Mouse (Mus musculus): ENCODE results near the gene Ccdc151.

The Ccdc151 gene

DNA sequence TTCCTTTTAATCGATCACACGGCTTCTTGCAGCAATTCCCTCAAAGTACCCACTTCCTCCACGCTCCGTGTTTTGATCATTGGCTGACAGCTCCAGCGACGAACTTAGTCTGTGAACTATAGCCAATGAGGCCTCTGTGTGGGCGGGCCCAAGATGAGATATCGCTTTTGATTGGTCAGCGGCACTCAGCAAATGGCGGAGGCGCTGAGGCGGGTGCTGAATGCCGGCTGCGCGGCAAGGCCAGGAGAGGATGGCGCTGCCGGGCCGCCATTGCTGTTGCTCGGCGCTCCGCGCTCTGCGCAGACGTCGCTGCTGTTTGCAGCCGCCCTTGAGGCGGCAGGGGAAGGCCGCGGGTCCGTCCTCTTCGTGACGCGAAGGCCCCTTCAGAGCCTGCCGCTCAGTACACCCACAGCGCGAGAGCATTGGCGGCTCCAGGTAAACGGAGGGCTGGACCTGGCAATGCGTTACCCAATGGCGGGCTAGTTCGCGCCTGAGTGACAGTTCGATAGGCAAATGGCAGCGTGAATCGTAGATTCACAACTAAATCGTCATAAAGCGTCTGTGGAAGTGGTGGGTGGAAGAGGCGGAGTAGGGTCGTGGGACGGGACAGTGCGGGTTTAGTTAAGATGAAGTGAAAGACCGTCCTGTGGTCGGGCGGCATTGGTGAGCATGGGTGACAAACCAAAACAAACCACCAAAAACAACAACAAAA, 46.7 kb downstream of the Ccdc151 start, which contains the start of gene Swsap1:
Swsap1 (plus strand) TSS at position 186 of the 712 bp plus-strand sequence.
- DNase-seq = peak; percentile 96

DNA sequence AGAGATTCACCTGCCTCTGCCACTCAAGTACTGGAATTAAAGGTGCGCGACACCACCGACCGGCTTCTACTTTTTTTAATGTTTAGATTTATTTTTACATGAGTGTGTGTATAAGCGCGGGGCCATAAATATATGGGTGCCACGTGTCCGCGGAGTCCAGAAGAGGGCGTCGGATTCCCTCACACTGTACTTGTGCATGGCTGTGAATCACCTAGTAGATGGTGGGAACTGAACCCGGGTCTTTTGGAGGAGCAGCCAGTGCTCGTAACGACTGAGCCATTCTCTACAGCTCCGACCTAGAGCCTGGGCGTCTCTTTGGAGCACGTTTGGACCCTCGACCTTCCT, 47.2 kb downstream of the Ccdc151 start:
- DNase-seq = peak; percentile 74

DNA sequence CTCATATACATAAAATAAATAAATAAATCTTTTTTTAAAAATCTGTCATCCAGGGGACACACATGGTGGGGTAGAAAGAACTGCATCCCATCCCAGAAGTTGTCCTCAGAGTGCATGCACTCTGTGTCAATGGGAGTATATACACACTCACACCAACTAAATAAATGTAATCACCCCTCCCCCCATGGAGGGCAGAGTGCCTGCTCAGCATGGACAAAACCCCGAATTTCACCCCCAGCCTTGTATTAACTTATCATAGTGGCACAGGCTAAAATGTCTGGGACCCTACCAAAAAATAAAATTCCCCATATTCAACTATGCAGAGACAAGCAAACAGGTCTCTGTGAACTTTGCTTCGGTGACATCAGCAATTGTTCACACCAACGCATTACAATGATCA, 47.8 kb downstream of the Ccdc151 start:
- no peak for DNase-seq

DNA sequence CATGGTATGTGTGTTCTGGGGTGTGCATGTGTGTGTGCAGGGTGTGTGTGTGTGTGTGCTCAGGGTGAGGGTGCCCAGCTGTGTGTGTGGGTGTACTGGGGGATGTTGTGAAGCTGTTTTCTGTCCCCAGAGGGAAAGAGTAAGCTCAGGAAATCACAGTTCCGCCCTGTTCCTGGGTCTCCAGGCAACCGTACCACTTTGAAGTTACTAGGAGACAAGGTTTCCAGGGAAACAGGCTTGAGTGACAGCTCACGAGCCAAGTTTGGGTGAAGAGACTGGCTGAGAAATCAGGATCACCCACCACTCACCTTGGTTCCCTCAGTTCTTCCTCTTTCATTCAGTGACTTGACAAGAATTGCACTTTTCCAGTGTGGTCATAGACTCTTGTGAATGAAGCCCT, 48.8 kb downstream of the Ccdc151 start:
- no peak for DNase-seq

DNA sequence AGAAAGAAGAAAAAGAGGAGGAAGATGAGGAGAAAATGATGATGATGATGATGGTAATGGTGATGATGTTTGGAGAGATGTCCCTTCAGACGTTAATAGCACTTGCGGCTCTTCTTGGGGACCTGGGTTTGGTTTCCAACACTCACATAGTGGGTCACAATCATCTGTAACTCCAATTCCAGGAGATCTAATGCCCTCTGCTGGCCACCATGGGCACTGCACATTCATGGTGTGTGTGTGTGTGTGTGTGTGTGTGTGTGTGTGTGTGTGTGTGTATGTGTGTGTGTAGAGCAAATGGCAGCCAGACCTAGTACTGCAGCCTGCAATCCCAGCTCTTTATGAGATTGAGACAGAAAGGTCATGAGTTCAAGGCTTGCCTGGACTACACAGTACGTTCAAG, 50.5 kb downstream of the Ccdc151 start:
- peak; percentile 33 for DNase-seq

DNA sequence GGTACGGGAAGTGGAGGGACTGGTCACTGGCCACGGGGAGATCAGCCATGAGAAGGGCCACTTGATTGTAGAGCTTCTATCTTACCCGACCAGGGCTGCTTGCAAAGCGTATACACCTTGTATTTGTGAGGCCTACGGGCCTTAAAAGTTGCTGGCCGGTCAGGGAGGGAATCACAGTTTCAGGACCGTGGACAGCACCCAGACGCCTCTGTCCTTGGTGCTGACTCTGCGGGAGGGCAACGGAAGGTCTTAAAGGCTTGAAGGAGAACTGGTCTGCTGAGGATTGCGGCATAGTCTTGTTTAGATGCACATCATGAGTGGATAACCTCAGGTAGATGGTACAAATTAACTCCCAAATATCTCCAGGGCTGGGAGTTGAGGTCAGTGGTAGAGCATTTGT, 52.1 kb downstream of the Ccdc151 start:
- DNase-seq = peak; percentile 72

DNA sequence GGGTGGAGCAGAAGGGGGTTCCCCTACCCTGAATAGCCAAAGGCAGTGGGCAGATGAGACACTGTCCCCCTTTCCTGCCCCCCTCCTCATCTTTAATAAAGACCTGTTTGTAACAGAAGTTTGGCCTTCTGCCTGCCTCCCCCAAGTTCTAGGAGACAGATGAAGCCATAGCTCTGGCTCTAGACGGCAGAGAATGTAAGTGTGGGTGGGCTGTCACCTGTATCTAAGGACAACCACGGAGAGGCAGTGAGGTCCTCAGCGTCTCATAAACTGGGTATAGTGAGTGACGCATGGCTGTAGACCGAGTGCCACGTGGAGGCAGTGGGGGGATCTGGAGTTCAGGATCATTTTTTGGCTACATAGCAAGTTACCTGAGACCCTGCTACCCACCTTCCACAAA, 53.6 kb downstream of the Ccdc151 start:
- no peak for DNase-seq

DNA sequence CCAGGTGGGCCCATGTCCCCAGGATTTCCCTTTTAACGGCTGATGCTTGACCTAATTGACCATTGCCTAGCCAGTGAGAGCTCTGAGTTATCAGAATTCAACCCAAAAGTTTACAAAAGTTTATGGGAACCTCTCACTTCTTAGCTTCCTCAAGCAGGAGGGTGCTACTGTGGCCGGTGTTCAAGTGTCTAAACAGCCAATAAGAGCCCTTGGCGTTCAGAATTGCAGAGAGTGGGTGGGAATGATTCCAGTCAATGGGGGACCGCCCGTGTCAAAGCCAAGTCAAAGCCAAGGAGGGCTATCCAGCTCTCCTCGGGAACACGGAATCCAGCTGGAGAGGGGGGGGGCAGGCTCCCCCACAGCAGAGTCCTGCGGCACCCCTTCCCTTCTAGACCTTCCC, 54.3 kb downstream of the Ccdc151 start:
- DNase-seq = no peak

DNA sequence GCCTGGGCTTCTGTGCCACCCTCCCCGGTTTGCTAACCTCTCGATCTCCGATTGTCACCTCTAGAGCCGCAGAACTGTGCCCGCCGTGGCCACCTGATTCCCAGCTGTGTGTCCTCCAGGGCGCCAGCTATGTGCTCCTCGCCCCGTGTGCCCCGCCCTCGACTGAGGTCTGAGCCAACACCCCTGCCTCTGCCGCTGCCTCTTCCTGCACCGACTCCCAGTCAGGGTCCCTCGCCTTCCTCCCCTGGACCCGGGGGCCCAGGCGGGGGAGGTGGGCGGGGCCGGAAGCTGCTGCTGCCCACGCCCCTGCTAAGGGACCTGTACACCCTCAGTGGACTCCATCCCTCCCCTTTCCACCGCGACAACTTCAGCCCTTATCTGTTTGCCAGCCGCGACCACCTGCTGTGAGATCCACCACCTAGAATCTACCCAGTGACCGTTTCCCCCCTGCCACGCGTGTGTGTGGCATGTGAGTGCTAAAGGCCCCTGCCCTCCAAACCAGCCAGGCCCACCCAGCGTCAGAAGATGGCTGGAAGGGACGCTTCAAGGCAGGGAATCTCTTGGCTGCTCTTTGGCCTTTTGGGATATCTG, 54.8 kb downstream of the Ccdc151 start:
- peak; percentile 55 for DNase-seq

DNA sequence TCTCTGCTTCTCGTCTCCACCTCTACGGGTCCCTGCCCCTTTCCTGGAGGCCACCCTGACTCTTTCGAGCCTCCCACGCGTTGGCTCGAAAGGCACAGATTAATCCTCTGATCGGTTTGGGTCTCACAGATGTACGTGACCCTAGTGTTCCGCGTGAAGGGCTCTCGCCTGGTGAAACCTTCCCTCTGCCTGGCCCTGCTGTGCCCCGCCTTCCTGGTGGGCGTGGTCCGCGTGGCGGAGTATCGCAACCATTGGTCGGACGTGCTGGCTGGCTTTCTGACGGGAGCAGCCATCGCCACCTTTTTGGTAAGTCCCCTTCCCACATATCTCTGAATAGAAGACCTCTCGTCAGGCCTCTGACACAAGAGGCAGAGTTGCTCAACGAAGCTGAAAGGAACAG, 58.2 kb downstream of the Ccdc151 start:
- DNase-seq = peak; percentile 61

DNA sequence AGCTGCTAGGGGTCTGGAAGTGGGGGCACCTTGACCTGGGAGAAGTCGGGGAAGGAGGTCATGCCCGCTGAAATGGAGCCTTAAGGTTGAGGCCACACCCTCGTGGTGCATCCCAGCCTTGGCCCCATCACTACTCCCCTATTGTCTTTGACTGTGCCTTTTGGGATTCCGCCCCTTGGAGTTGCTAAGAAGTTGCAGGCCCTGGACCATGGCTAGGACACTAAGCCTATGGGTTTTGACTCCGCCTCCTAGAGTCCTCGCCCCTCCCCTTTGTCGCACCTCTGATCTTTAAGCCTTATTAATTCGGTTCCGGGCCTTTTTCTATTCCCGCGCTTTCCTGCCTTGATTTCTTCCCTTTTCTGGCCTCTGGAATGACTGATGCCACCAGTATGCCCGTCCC, 58.8 kb downstream of the Ccdc151 start:
- DNase-seq = no peak

DNA sequence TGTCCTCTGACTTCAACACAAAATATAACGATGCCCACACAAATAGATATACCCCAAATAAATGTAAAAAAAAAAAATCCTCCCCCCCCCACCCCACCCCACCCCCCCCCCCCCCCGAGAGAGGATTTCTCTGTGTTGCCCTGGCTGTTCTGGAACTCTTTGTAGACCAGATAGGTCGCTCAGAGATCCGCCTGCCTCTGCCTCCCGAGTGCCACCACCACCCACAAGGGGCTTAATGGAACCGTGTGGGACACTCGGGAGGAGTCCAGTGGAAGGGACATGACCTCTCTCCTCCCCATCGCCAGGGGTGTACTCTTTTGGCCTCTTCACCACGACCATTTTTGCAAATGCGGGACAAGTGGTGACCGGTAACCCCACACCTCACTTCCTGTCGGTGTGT, 59.4 kb downstream of the Ccdc151 start:
- no peak for DNase-seq
